Mouse (Mus musculus): Measurements from ENCODE around the gene Cabp1. TPM values are rescaled to one million over a fixed set of nuclear protein-coding genes. Genes with fewer than 3 reads are reported as not detected.

Cabp1 gene
- polyA plus RNA-seq, 1 experiment from 2014 or later, result 1.2 TPM

- no peak overlapping the region for H3K9ac ChIP-seq (ENCODE audit: low read length)
- ATAC-seq (ENCODE audit: insufficient number of reproducible peaks, low FRiP score, low TSS enrichment, low read depth) (no peak), DNase-seq (ENCODE audit: low spot score) (peak; percentile 60)
- WGBS, result 51% methylated on average over 5 of the region's 5 CpGs
- H3K36me3 ChIP-seq (ENCODE audit: control insufficient read depth, insufficient read depth, low read length), result no peaks in the 10 kb centered on the region
- H3K27me3 ChIP-seq (ENCODE audit: control insufficient read depth, insufficient read depth, low read length), result peaks cover 19% of the 10 kb centered on the region
- no peak overlapping the region for H3K27ac ChIP-seq (replicated peaks; ENCODE audit: low read depth, low read length)
- H3K4me3 ChIP-seq (ENCODE audit: low read depth, low read length), result no peak overlapping the region
- H3K4me1 ChIP-seq (ENCODE audit: control insufficient read depth, insufficient read depth, low read length), result peaks cover 33% of the 10 kb centered on the region
- no peak overlapping the region for H3K4me2 ChIP-seq (ENCODE audit: low read depth, severe bottlenecking)
- no peaks in the 10 kb centered on the region for H3K9me3 ChIP-seq (ENCODE audit: control insufficient read depth, low read length)
Measured at GRCm38 (mm10) chr5:115188824-115189223, 5.4 kb downstream of the Cabp1 start.

- Histone ChIP-seq H3K27ac (replicated peaks; ENCODE audit: low read depth, low read length) (no peak overlapping the region), H3K4me1 (ENCODE audit: control insufficient read depth, insufficient read depth, low read length) (peaks cover 19% of the 10 kb centered on the region)
- 18% methylated on average over 26 of the region's 26 CpGs for WGBS
Measured at GRCm38 (mm10) chr5:115187188-115188131, 6.7 kb downstream of the Cabp1 start.

DNA sequence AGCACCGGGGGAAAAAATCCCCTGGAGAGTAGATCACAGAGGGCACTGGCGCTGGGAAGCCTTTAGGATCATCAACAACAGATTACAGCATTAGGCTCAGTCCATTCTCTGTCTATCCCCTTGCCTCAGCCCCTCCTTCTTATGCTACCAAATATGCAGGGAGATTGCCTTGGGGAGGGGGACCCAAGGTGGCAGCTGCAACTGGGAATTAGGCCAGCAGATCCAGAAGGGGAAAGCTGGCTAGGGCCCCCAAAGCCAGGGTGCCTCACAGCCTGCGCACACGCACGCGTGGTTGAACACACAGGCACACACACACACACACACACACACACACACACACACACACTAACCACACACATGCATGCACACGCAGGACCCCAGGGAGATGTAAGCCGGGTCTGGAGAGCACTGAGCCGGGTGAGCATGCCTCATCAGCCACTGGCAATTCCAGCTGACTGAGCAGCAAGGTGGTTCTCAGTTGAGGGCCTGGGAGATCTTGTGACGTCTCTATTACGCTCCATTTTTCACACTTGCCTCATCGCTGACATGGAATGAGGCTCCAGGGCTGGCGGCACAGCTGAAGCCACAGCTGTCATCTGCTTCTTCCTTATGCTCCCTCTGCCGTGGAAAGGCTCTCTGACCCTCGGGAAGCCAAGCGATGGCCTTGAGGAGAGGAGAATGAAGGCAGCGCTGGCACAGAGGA lies 7.7 kb downstream of the Cabp1 start:
- no peak for DNase-seq (ENCODE audit: low spot score)
- WGBS, result 50% methylated on average over 17 of the region's 17 CpGs
- no peak for ATAC-seq (ENCODE audit: insufficient number of reproducible peaks, low FRiP score, low TSS enrichment, low read depth)

More at GRCm38 (mm10) chr5:115187188-115188131, 6.7 kb downstream of the Cabp1 start:
- no peaks in the 10 kb centered on the region for H3K36me3 ChIP-seq (ENCODE audit: control insufficient read depth, insufficient read depth, low read length)
- no peak overlapping the region for H3K4me3 ChIP-seq (ENCODE audit: low read depth, low read length)
- ATAC-seq (ENCODE audit: insufficient number of reproducible peaks, low FRiP score, low TSS enrichment, low read depth) (peak; percentile 79), DNase-seq (ENCODE audit: low spot score) (peak; percentile 97)
- H3K4me2 ChIP-seq (ENCODE audit: low read depth, severe bottlenecking), result peak overlapping the region; percentile 31
- H3K27me3 ChIP-seq (ENCODE audit: control insufficient read depth, insufficient read depth, low read length), result peaks cover 8% of the 10 kb centered on the region
- 0 out of 2 replicates have a peak overlapping the region, but pooled peaks have one; percentile 27 for H3K9ac ChIP-seq (ENCODE audit: low read length)
- no peaks in the 10 kb centered on the region for H3K9me3 ChIP-seq (ENCODE audit: control insufficient read depth, low read length)

DNA sequence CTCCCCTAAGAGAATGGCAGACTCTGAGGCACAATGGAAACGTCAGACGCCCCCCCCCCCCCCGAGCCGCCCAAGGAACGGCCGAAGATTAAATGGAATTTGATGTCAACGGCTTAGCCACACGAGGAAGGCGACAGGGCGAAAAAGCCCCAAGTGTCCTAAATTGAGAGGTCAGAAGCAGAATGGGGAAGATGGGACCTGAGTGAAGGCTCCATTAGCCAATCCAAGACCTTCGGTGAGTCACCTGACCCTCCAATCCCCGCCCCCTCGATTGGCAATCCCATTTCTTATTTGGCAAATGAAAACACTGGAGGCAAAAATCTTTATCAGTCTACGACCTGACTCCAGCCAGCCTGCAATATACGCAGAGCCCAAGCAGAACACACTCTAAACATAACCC lies 9.5 kb downstream of the Cabp1 start:
- DNase-seq (ENCODE audit: low spot score) (peak; percentile 51), ATAC-seq (ENCODE audit: insufficient number of reproducible peaks, low FRiP score, low TSS enrichment, low read depth) (no peak)
- 43% methylated on average over 15 of the region's 15 CpGs for WGBS
- Histone ChIP-seq H3K4me2 (ENCODE audit: low read depth, severe bottlenecking) (no peak overlapping the region; the same call in 1 of the 2 replicates), H3K27ac (replicated peaks; ENCODE audit: low read depth, low read length) (no peak overlapping the region), H3K9ac (ENCODE audit: low read length) (no peak overlapping the region), H3K4me1 (ENCODE audit: control insufficient read depth, insufficient read depth, low read length) (peaks cover 9% of the 10 kb centered on the region), H3K4me3 (ENCODE audit: low read depth, low read length) (no peak overlapping the region), H3K27me3 (ENCODE audit: control insufficient read depth, insufficient read depth, low read length) (no peaks in the 10 kb centered on the region), H3K9me3 (ENCODE audit: control insufficient read depth, low read length) (no peaks in the 10 kb centered on the region), H3K36me3 (ENCODE audit: control insufficient read depth, insufficient read depth, low read length) (no peaks in the 10 kb centered on the region)

More for the DNA sequence above, 7.7 kb downstream of the Cabp1 start:
- Histone ChIP-seq H3K27me3 (ENCODE audit: control insufficient read depth, insufficient read depth, low read length) (peaks cover 2% of the 10 kb centered on the region; the same call in 1 of the 2 replicates), H3K9ac (ENCODE audit: low read length) (peak overlapping the region; percentile 37; the same call in 1 of the 2 replicates), H3K27ac (replicated peaks; ENCODE audit: low read depth, low read length) (no peak overlapping the region), H3K4me2 (ENCODE audit: low read depth, severe bottlenecking) (peak overlapping the region; percentile 20; the same call in 1 of the 2 replicates), H3K4me1 (ENCODE audit: control insufficient read depth, insufficient read depth, low read length) (peaks cover 11% of the 10 kb centered on the region), H3K9me3 (ENCODE audit: control insufficient read depth, low read length) (no peaks in the 10 kb centered on the region), H3K4me3 (ENCODE audit: low read depth, low read length) (no peak overlapping the region), H3K36me3 (ENCODE audit: control insufficient read depth, insufficient read depth, low read length) (no peaks in the 10 kb centered on the region)

DNA sequence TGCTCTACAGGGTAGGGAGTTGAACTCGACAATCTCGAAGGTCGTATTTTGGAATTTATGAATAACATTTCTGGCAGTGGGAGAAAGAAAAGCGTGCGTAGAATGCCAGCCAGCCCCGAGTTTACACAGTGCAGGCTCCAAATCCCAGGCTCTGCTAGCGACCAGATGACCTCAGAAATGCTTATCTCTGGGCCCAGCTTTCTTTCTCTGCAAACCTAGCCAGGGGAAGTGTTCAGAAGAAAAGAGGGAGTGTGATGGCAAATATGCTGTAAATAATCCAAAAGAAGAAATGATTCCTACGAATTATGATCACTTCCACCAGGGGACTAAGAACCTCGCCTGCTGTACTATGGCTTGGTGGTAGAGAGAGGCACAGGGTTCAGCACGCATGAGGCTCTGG lies 10.7 kb downstream of the Cabp1 start:
- 81% methylated on average over 10 of the region's 10 CpGs for WGBS
- no peak overlapping the region for H3K27ac ChIP-seq (replicated peaks; ENCODE audit: low read depth, low read length)
- ATAC-seq (ENCODE audit: insufficient number of reproducible peaks, low FRiP score, low TSS enrichment, low read depth), result no peak

DNA sequence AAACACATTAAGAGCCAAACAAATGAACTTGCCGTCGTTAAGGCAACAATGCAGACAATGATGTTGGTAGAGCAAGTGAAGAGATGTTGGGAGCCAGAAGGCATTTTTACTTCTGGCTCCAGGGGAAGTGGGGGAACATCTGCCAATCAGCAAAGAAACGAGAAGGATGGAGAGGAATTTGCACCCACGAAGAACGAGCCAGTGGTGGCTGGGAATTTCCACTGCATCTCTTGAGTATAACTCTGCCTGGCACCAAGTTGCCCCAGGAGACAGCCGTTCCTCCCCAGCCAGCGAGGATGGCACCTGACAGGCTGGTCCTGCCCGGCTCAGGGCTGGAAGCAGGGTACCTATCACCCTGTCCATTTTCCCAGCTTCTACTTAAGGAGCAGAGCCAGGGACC lies 11.3 kb downstream of the Cabp1 start:
- Histone ChIP-seq H3K9me3 (ENCODE audit: control insufficient read depth, low read length) (no peaks in the 10 kb centered on the region), H3K4me2 (ENCODE audit: low read depth, severe bottlenecking) (no peak overlapping the region), H3K27ac (replicated peaks; ENCODE audit: low read depth, low read length) (no peak overlapping the region), H3K36me3 (ENCODE audit: control insufficient read depth, insufficient read depth, low read length) (no peaks in the 10 kb centered on the region), H3K4me3 (ENCODE audit: low read depth, low read length) (no peak overlapping the region), H3K27me3 (ENCODE audit: control insufficient read depth, insufficient read depth, low read length) (no peaks in the 10 kb centered on the region), H3K4me1 (ENCODE audit: control insufficient read depth, insufficient read depth, low read length) (peaks cover 9% of the 10 kb centered on the region), H3K9ac (ENCODE audit: low read length) (no peak overlapping the region)
- ATAC-seq (ENCODE audit: insufficient number of reproducible peaks, low FRiP score, low TSS enrichment, low read depth), result no peak
- no peak for DNase-seq (ENCODE audit: low spot score)
- 78% methylated on average over 8 of the region's 8 CpGs for WGBS

More for the DNA sequence above, 10.7 kb downstream of the Cabp1 start:
- Histone ChIP-seq H3K36me3 (ENCODE audit: control insufficient read depth, insufficient read depth, low read length) (no peaks in the 10 kb centered on the region), H3K4me3 (ENCODE audit: low read depth, low read length) (no peak overlapping the region), H3K4me2 (ENCODE audit: low read depth, severe bottlenecking) (no peak overlapping the region), H3K27me3 (ENCODE audit: control insufficient read depth, insufficient read depth, low read length) (no peaks in the 10 kb centered on the region), H3K9me3 (ENCODE audit: control insufficient read depth, low read length) (no peaks in the 10 kb centered on the region), H3K4me1 (ENCODE audit: control insufficient read depth, insufficient read depth, low read length) (peaks cover 9% of the 10 kb centered on the region), H3K9ac (ENCODE audit: low read length) (no peak overlapping the region)
- no peak for DNase-seq (ENCODE audit: low spot score)

DNA sequence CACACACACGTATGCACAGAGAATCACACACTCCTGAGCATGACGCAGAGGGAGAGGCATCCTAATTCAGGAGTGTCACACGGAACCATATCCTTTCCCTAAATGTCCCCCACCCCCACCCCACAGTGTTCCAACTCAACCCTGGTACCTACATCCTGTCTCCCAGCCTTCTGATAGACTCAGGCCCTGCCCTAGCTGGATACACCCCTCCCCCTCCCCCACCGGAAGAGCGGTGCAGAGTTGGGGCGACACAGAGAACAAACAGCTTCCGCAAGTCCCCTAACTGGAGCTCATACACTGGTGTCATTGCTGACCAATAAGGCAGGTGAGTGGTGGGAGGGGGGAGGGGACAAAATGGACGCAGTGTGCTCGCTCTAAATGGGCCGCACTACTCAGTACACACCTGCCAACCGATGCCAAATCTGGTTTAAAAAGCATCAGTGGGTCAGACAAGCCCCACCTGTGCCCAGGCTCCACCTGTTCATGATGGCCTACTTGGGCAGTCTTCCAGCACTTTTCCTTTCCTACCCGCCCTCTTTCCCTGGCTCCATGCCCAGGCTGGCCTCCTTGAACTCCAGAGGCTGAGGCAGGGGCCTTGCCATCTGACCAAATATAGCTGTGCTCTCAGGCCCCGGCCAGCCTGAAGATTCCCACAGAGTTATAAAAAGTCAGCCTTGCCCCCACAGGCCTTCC lies 12.8 kb downstream of the Cabp1 start:
- DNase-seq (ENCODE audit: low spot score), result no peak
- Histone ChIP-seq H3K9me3 (ENCODE audit: control insufficient read depth, low read length) (no peaks in the 10 kb centered on the region), H3K9ac (ENCODE audit: low read length) (no peak overlapping the region), H3K4me2 (ENCODE audit: low read depth, severe bottlenecking) (no peak overlapping the region), H3K4me3 (ENCODE audit: low read depth, low read length) (no peak overlapping the region), H3K27me3 (ENCODE audit: control insufficient read depth, insufficient read depth, low read length) (no peaks in the 10 kb centered on the region), H3K4me1 (ENCODE audit: control insufficient read depth, insufficient read depth, low read length) (no peaks in the 10 kb centered on the region), H3K27ac (replicated peaks; ENCODE audit: low read depth, low read length) (no peak overlapping the region), H3K36me3 (ENCODE audit: control insufficient read depth, insufficient read depth, low read length) (no peaks in the 10 kb centered on the region)
- 85% methylated on average over 13 of the region's 13 CpGs for WGBS
- ATAC-seq (ENCODE audit: insufficient number of reproducible peaks, low FRiP score, low TSS enrichment, low read depth), result no peak

- H3K4me3 ChIP-seq (ENCODE audit: low read depth, low read length), result no peak overlapping the region
- H3K4me2 ChIP-seq (ENCODE audit: low read depth, severe bottlenecking), result no peak overlapping the region
- H3K4me1 ChIP-seq (ENCODE audit: control insufficient read depth, insufficient read depth, low read length), result no peaks in the 10 kb centered on the region
- no peaks in the 10 kb centered on the region for H3K27me3 ChIP-seq (ENCODE audit: control insufficient read depth, insufficient read depth, low read length)
- H3K27ac ChIP-seq (replicated peaks; ENCODE audit: low read depth, low read length), result no peak overlapping the region
- ATAC-seq (ENCODE audit: insufficient number of reproducible peaks, low FRiP score, low TSS enrichment, low read depth) (no peak), DNase-seq (ENCODE audit: low spot score) (no peak)
- no peaks in the 10 kb centered on the region for H3K9me3 ChIP-seq (ENCODE audit: control insufficient read depth, low read length)
- H3K36me3 ChIP-seq (ENCODE audit: control insufficient read depth, insufficient read depth, low read length), result no peaks in the 10 kb centered on the region
- WGBS, result 92% methylated on average over 11 of the region's 11 CpGs
- H3K9ac ChIP-seq (ENCODE audit: low read length), result no peak overlapping the region
Measured at GRCm38 (mm10) chr5:115179596-115179995, 14.6 kb downstream of the Cabp1 start.
